Mouse (Mus musculus) CH12.LX (cell line): ENCODE results near the gene Folr1. TPM values are rescaled to one million over a fixed set of nuclear protein-coding genes. Genes with fewer than 3 reads are reported as not detected.

Experiments
- DNase-seq: peaks from one replicate; pipeline ENCODE4 v3.0.0-alpha.2; 2013; ENCODE audit errors: extremely low read depth
- H3K27ac ChIP-seq: 2 replicates; pipeline ENCODE4 v1.5.1; 2012; ENCODE audit warnings: low read depth, mild to moderate bottlenecking, control low read depth, moderate library complexity; ENCODE audit not compliant: insufficient read depth
- H3K27me3 ChIP-seq: replicated peaks from 2 replicates; pipeline ENCODE3; 2012; ENCODE audit warnings: inconsistent platforms
- H3K36me3 ChIP-seq, 2 experiments: replicated peaks in 1 of 2; 2 replicates each; pipeline versions ENCODE3 to v1.6.1; 2012; ENCODE audit warnings: inconsistent platforms in 1 of 2, low read length in 1 of 2, mild to moderate bottlenecking in 1 of 2, mixed read lengths in 1 of 2, moderate library complexity in 1 of 2; ENCODE audit not compliant: control insufficient read depth in 1 of 2, insufficient read depth in 1 of 2
- H3K4me1 ChIP-seq, 2 experiments: 2 replicates each; pipeline ENCODE4 v1.6.1; 2012; ENCODE audit warnings: inconsistent platforms in 1 of 2, moderate library complexity in 1 of 2; ENCODE audit not compliant: insufficient read depth in 2 of 2, control insufficient read depth in 1 of 2
- H3K4me2 ChIP-seq: 2 replicates; pipeline ENCODE4 v1.6.1; 2012; ENCODE audit warnings: low read depth, mild to moderate bottlenecking, control low read depth; ENCODE audit not compliant: poor library complexity, insufficient read depth, severe bottlenecking
- H3K4me3 ChIP-seq, 3 experiments: fragments of 150-350 bp in 1 of 3; sonication (generic) in 1 of 3; replicated peaks in 1 of 3; 2 replicates each; pipeline versions ENCODE3 to v1.5.1; 2011 to 2012; ENCODE audit warnings: low read depth in 2 of 3, low read length in 2 of 3, mild to moderate bottlenecking in 2 of 3, moderate library complexity in 2 of 3, control low read depth in 1 of 3, improper control_type of control experiment in 1 of 3, inconsistent platforms in 1 of 3, mixed read lengths in 1 of 3; ENCODE audit not compliant: poor library complexity in 1 of 3
- H3K79me2 ChIP-seq: replicated peaks from 2 replicates; pipeline ENCODE4 v1.6.1; 2012; ENCODE audit warnings: mild to moderate bottlenecking, moderate library complexity; ENCODE audit not compliant: control insufficient read depth, poor library complexity, insufficient read depth, severe bottlenecking; ENCODE audit errors: extremely low read depth
- H3K9ac ChIP-seq: 2 replicates; pipeline ENCODE4 v1.6.1; 2012; ENCODE audit warnings: low read depth, mild to moderate bottlenecking, control low read depth, moderate library complexity; ENCODE audit not compliant: insufficient read depth
- H3K9me3 ChIP-seq: replicated peaks from 2 replicates; pipeline ENCODE3; 2012; ENCODE audit warnings: low read length, inconsistent platforms, mixed read lengths
- CHD1 ChIP-seq: IDR thresholded peaks from 2 replicates; pipeline ENCODE4 v1.6.1; 2012; ENCODE audit warnings: low read depth, low read length, improper control_type of control experiment, inconsistent platforms
- CHD2 ChIP-seq: IDR thresholded peaks from 2 replicates; pipeline ENCODE4 v1.6.1; 2011; ENCODE audit warnings: low read length, improper control_type of control experiment
- E2F4 ChIP-seq: IDR thresholded peaks from 2 replicates; pipeline ENCODE4 v1.6.1; 2011; ENCODE audit warnings: low read depth, low read length, improper control_type of control experiment; ENCODE audit not compliant: insufficient replicate concordance
- ELF1 ChIP-seq: IDR thresholded peaks from 2 replicates; pipeline ENCODE4 v1.6.1; 2014; ENCODE audit warnings: low read depth, mild to moderate bottlenecking, inconsistent platforms, low read length, improper control_type of control experiment
- GABPA ChIP-seq: IDR thresholded peaks from 2 replicates; pipeline ENCODE4 v1.6.1; 2012; ENCODE audit warnings: low read depth, low read length, improper control_type of control experiment, inconsistent platforms; ENCODE audit not compliant: insufficient replicate concordance
- HCFC1 ChIP-seq: IDR thresholded peaks from 2 replicates; pipeline ENCODE4 v1.6.1; 2012; ENCODE audit warnings: low read depth, mild to moderate bottlenecking, inconsistent platforms, low read length, improper control_type of control experiment
- JUN ChIP-seq: IDR thresholded peaks from 2 replicates; pipeline ENCODE4 v1.6.1; 2011; ENCODE audit warnings: low read depth, mild to moderate bottlenecking, low read length, improper control_type of control experiment, moderate library complexity; ENCODE audit not compliant: insufficient read depth
- KAT2A ChIP-seq: IDR thresholded peaks from 2 replicates; pipeline ENCODE4 v1.6.1; 2012; ENCODE audit warnings: low read length, improper control_type of control experiment, inconsistent platforms; ENCODE audit not compliant: insufficient replicate concordance
- MAFK ChIP-seq: IDR thresholded peaks from 2 replicates; pipeline ENCODE4 v1.6.1; 2011; ENCODE audit warnings: low read length, improper control_type of control experiment; ENCODE audit not compliant: insufficient replicate concordance
- MEF2A ChIP-seq: IDR thresholded peaks from 2 replicates; pipeline ENCODE4 v1.6.1; 2014; ENCODE audit warnings: low read depth, mild to moderate bottlenecking, inconsistent platforms, low read length, improper control_type of control experiment, borderline replicate concordance
- MXI1 ChIP-seq: IDR thresholded peaks from 2 replicates; pipeline ENCODE4 v1.6.1; 2011; ENCODE audit warnings: mild to moderate bottlenecking, low read depth, low read length, improper control_type of control experiment
- MYC ChIP-seq: IDR thresholded peaks from 2 replicates; pipeline ENCODE4 v1.6.1; 2011; ENCODE audit warnings: low read depth, mild to moderate bottlenecking, improper control_type of control experiment, low read length
- NELFE ChIP-seq: IDR thresholded peaks from 2 replicates; pipeline ENCODE4 v1.6.1; 2011; ENCODE audit warnings: low read depth, low read length, improper control_type of control experiment
- POLR2A ChIP-seq: IDR thresholded peaks from 2 replicates; pipeline ENCODE4 v1.6.1; 2011; ENCODE audit warnings: low read depth, mild to moderate bottlenecking, improper control_type of control experiment, low read length
- SIN3A ChIP-seq: IDR thresholded peaks from 2 replicates; pipeline ENCODE4 v1.6.1; 2012; ENCODE audit warnings: low read length, improper control_type of control experiment, inconsistent platforms
- SMC3 ChIP-seq: IDR thresholded peaks from 2 replicates; pipeline ENCODE4 v1.6.1; 2011; ENCODE audit warnings: low read depth, low read length, improper control_type of control experiment
- TBP ChIP-seq: conservative IDR thresholded peaks from 2 replicates; pipeline ENCODE4 v1.6.1; 2011; ENCODE audit warnings: low read depth, low read length, improper control_type of control experiment
- USF1 ChIP-seq: IDR thresholded peaks from 2 replicates; pipeline ENCODE4 v1.6.1; 2014; ENCODE audit warnings: low read depth, mild to moderate bottlenecking, inconsistent platforms, low read length, improper control_type of control experiment
- USF2 ChIP-seq: conservative IDR thresholded peaks from 2 replicates; pipeline ENCODE4 v1.6.1; 2011; ENCODE audit warnings: low read depth, low read length, improper control_type of control experiment
- ZC3H11A ChIP-seq: IDR thresholded peaks from 2 replicates; pipeline ENCODE4 v1.6.1; 2012; ENCODE audit warnings: low read depth, mild to moderate bottlenecking, inconsistent platforms, low read length, improper control_type of control experiment
- ZKSCAN1 ChIP-seq: IDR thresholded peaks from 2 replicates; pipeline ENCODE4 v1.6.1; 2012; ENCODE audit warnings: low read depth, inconsistent platforms, low read length, improper control_type of control experiment, borderline replicate concordance
- ZNF384 ChIP-seq: IDR thresholded peaks from 2 replicates; pipeline ENCODE4 v1.6.1; 2012; ENCODE audit warnings: low read depth, low read length, improper control_type of control experiment, inconsistent platforms
- dilution Hi-C: fragments of 300-500 bp; cut with MboI; formaldehyde crosslinking; loops from 2 replicates; pipeline ENCODE4 v1.14.3; 2020; ENCODE audit warnings: low sequenced_read_pairs; ENCODE audit not compliant: extremely low pct_unique_long_range_greater_than_20kb, extremely low pct_ligation_motif_present
- in situ Hi-C: fragments of 300-500 bp; cut with MboI; formaldehyde crosslinking; loops from 3 replicates; pipeline ENCODE4 v1.14.3; 2019; ENCODE audit warnings: low sequenced_read_pairs, low pct_ligation_motif_present, low pct_unique_long_range_greater_than_20kb, mixed read lengths
- polyA plus RNA-seq: library from polyadenylated mRNA; unstranded; fragments of >175 nt; gene quantifications from 2 replicates; pipeline ENCODE4 v1.2.1, GENCODE M21; 2012; ENCODE audit warnings: low read depth; ENCODE audit not compliant: insufficient read length
- total RNA-seq, 2 experiments: library from RNA; depleted of rRNA; stranded (reverse); fragments of 300-350 nt in 1 of 2; fragments of >200 nt in 1 of 2; gene quantifications; 2 replicates each; pipeline ENCODE4 v1.2.3; 2012 to 2014

The Folr1 gene
- total and polyA plus RNA-seq, 3 experiments: 0.25 TPM; not detected in 2

DNA sequence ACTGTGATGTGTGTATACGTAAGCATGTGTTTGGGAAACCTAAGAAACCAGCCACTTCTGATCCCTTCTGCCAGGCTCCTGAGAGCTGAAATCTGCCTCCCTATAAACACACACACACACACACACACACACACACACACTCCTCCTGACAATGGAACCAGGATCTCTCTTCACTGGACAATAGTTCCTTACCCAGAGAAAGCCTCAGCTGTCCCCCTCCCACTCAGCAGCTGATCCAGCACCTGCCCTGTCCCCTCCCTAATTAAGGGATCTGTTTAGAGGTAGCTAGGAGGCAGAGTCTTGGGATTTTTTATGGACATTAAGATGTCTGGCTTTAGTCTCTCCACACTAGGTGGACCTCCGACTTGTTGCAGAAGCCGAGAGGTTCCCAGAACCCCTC is 35.7 kb downstream of the Folr1 start:
- DNase-seq: no peak
- Histone ChIP-seq H3K36me3 (peaks cover 35 to 50% of the 10 kb centered on the region in 2 experiments), H3K4me1 (peaks cover 3 to 30% of the 10 kb centered on the region in 2 experiments; a peak in 3 of 4 replicates), H3K9me3 (peaks cover 3% of the 10 kb centered on the region), H3K27ac (no peak overlapping the region), H3K4me3 (no peak overlapping the region), H3K4me2 (peak overlapping the region; percentile 9; the same call in 1 of the 2 replicates), H3K79me2 (peaks cover 19% of the 10 kb centered on the region), H3K9ac (0 out of 2 replicates have a peak overlapping the region, but pooled peaks have one; percentile 25)
- dilution Hi-C loops: no loop called here
- in situ Hi-C loops: no loop called here
- TF ChIP-seq SIN3A (no peak), SMC3 (no peak), GABPA (no peak), ZNF384 (no peak), E2F4 (no peak), MXI1 (no peak)
- TF ChIP-seq, all 38 proteins: peak for 0
- H3K27me3 ChIP-seq: no peaks in the 10 kb centered on the region

DNA sequence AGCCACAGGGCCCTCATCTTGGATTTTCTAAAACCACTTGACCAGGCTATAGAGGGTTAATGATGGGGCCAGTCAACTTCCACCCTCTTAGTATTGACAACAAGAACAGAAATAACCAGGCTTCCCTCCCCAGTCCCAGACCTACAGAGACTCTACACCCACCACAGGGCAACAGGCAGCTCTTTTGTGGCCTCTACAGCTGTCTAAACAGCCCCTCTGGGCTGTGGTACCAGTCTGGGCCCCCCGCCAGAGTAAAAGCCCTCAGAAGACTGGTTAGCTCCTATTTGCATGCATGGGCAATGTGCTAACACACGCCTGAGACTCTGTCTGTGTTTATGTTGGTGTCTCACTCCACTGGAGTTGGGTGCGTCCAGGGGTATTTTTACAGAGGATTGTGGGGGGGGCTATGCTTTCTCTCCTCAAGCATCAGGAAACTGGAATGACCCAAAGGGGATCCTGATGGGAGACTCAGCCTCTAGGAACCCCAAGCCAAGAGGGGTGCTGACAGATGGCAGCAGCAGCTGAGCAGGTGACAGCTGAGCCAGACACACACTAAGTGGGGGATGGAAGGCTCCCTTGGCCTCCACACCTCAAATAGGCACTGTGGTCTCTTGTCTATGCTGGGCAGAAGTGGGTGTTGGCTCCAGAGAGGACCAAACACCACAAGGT is 36.5 kb downstream of the Folr1 start:
- no peak for DNase-seq
- H3K9me3 ChIP-seq: peaks cover 3% of the 10 kb centered on the region
- no peak overlapping the region for H3K4me3 ChIP-seq
- H3K36me3 ChIP-seq: peaks cover 44 to 58% of the 10 kb centered on the region in 2 experiments
- no peaks in the 10 kb centered on the region for H3K27me3 ChIP-seq
- no peak overlapping the region for H3K27ac ChIP-seq
- H3K79me2 ChIP-seq: peaks cover 19% of the 10 kb centered on the region
- in situ Hi-C loops: no loop called here
- dilution Hi-C loops: no loop called here
- H3K4me2 ChIP-seq: no peak overlapping the region
- TF ChIP-seq ELF1 (no peak), E2F4 (no peak), TBP (no peak), SMC3 (no peak), MAFK (no peak), HCFC1 (no peak), KAT2A (no peak), NELFE (no peak), POLR2A (no peak), CHD2 (no peak), USF2 (no peak), SIN3A (no peak), MYC (no peak), USF1 (no peak), JUN (no peak), ZC3H11A (no peak), MXI1 (no peak), CHD1 (no peak), ZKSCAN1 (no peak), MEF2A (no peak)
- TF ChIP-seq, all 38 proteins: peak for 0
- Histone ChIP-seq H3K4me1 (peaks cover 3 to 30% of the 10 kb centered on the region in 2 experiments; a peak in 3 of 4 replicates), H3K9ac (no peak overlapping the region)
